Mouse (Mus musculus) lung, adult 2 months (tissue): Measurements from ENCODE around the gene Pum1.

ENCODE experiments used
- CTCF ChIP-seq: fragments of 200-500 bp; IDR thresholded peaks from 2 replicates; pipeline ENCODE4 v1.5.1; 2011; ENCODE audit warnings: mild to moderate bottlenecking, low read length, control low read depth; ENCODE audit not compliant: insufficient read depth
- POLR2A ChIP-seq: fragments of 200-500 bp; IDR thresholded peaks from 2 replicates; pipeline ENCODE4 v1.6.1; 2011; ENCODE audit warnings: low read depth, mild to moderate bottlenecking, control low read depth, low read length, borderline replicate concordance; ENCODE audit errors: extremely low read depth

- TF ChIP-seq CTCF, result no peak
- no peak for TF ChIP-seq POLR2A
These were observed 152.7 kb downstream of the Pum1 start for GRCm38 (mm10) chr4:130815860-130816259.
